Mouse (Mus musculus): ENCODE results near the gene Tcea2.

Tcea2 gene

DNA sequence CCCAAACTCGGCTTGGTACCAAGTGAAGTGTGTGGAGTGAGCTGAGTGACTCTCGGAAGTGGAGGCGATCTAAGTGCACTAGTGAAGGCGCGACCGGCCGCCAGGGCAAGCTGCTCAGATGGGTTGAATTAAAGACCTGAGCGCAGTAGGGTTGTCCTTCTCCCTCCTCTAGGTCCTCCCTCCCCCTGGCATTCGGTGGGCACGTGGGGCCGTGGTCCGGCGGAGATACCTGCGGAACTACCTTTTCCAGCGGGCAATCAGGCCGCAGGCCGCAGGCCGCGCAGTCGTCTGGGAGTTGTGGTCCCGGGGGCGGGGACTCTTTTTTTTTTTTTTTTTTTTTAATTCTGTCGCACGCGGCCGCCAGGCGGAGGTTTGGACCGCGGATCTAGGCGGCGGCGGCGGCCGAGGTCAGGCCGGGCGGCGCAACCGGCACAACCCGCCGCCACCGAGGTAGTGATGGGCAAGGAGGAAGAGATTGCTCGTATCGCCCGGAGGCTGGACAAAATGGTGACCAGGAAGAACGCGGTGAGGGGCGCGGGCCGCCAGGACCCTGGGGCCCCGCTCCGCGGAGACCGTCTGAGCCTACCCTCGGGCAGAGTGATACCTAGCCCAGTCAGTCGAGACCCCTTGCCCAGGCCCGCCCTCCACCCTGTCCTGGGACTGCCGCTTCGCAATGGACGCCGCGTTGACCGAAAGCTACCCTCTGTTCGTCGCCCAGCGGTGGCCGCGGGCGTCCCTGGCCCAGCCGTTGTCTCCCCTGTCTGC, at the start of gene Tcea2:
Gene Tcea2 (plus strand): TSS at position 360 of the 765 bp plus-strand sequence.
- DNase-seq, result peak; percentile 72

DNA sequence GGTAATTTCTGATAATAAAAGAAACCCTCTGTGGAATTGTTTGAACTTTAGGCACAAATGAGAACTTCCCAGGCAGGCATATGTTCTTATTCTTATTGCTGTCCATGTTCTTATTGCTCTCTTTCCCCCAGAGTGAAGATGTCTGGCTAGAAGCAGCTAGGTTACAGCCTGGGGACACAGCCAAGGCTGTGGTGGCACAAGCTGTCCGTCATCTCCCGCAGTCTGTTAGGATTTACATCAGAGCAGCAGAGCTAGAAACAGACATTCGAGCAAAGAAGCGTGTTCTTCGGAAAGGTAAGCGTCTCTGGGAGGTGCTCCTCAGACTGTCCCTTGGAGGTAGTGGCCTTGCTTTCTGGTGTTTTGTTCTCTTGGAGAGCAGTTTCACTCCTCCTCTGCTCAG, 47.5 kb upstream of the Tcea2 start:
- no peak for DNase-seq

GRCm38 (mm10) chr2:181635865-181636264, 44.2 kb upstream of the Tcea2 start:
- no peak for DNase-seq

DNA sequence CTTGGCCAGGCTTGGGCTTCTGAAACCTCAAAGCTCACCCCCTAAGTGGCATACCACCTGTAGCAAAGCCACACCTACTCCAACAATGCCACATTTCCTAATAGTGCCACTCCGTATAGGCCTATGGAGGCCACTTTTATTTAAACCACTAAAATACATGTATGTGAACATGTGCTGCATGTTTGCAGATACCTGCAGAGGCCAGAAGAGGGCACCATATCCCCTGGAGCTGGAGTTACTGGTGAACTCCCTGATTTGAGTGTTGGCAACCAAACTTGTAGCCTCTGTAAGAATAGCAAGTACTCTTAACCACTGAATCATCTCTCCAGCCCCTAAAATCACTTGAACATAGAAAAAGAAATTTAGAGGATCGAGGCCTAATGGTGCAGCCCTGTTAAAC, 35.7 kb upstream of the Tcea2 start:
- peak; percentile 42 for DNase-seq

- no peak for DNase-seq
Observed at GRCm38 (mm10) chr2:181645666-181646065, 34.4 kb upstream of the Tcea2 start.

DNA sequence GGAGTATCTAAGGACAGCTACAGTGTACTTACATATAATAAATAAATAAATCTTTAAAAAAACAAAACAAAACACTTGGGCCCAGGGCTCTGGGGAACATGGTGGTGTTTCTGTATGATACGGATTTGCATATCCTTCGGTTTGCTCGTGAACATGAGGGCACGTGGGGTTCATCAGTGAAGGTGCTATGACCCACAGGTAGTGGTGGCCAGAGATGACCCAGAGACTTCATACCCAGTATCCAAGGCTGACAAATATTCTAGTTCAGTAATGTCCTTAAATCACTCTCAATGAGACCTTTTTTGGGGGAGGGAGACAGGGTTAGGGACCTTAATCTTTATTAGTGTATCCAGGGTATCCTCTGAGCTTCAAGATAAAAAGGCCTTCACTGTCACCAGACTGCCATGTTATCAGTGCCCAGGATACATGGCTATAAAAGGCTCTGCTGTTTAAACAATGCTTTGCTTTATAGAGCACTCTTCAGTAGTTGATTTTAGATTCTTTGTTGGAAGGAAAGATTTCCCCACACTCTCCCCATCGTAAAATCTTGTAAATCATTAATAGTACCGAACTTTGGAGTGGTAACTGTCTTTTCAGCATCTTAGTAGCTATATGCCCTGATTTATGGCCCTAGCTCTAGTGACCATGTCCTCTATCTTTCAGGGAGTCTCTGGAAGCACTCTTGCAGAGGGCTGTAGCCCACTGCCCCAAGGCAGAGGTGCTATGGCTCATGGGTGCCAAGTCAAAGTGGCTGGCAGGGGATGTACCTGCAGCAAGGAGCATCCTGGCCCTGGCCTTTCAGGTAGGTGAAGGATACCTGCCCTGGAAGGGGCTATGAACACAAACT, 33.3 kb upstream of the Tcea2 start:
- DNase-seq, result no peak

DNA sequence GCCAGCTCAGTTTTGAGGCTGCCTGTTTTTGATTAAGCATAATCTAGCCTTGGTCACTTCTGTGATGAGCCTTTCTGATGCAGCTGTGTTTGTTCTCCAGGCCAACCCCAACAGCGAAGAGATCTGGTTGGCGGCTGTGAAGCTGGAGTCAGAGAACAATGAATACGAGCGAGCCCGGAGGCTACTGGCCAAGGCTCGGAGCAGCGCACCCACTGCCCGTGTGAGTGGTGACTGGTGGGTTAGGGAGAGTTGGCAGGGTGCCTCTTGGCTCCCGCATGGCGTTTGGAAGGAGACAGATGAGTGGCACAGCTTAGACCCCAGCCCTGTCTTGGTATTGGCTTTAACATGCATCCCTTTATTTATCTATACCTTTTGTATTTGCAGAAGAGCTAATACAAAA, 31.2 kb upstream of the Tcea2 start:
- DNase-seq, result no peak

GRCm38 (mm10) chr2:181653065-181653464, 27.0 kb upstream of the Tcea2 start:
- DNase-seq, result no peak

- DNase-seq, result no peak
Observed at GRCm38 (mm10) chr2:181653523-181653922, 26.6 kb upstream of the Tcea2 start.

DNA sequence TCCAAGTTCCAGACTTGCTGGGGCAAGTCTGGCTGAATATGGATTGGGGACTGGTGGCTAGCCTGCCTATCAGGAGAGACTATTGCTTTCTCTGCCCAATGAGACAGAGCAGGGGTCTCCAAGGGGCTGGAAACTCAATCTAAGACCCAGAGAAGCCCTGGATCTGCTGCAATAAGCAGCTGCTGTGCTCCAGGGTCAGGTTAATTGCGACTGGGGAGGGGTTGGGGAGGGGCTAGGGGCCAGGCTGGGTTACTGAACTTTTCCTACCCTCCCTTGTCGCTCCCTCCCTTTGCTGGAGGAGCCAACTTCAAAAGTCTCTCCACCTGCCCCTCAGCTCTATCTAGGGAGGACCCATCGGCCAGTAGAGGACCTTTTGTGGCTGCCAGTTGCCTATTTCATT, 23.4 kb upstream of the Tcea2 start, which contains the start of gene Gm29797:
Gene Gm29797 (plus strand): TSS at position 301 of the 400 bp plus-strand sequence.
- no peak for DNase-seq

DNA sequence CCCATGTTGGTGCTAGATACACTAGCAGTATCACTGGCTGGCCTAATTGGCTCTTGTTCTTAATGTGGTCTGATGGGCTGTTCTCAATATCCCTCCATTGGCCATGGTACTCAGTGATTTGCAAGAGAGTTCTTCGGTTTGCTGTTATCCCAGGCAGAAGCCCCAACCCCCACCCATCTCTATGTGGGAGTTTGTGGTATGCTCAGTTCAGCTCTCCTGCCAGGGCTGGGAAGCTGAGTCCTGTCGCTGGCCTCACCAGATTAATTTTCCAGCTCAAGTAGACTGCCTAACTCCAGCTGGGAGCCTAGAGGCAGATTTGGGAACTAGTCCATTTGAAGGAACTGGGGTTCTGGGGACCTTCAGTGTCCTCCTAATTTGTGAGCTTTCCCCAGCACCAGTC, 22.7 kb upstream of the Tcea2 start:
- no peak for DNase-seq

DNA sequence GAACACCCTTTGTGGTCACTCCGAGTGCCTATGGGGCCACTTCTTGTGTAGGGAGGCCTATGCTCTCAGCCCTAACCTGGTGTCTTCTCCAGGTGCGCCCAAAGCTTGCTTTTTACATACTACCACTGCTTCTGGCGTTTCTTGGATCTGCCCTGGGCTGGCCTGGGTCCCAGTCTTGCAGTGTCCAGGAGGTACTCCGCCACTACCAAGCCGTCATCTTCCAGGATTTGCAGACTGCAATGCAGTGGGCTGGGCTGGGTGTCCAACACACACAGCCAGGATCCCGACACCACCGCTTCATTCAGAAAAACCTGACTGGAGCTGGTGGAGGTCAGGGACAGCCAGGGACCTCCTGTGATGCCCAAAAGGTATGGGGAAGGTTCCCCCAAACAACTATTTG, 21.6 kb upstream of the Tcea2 start:
- DNase-seq, result no peak

- DNase-seq, result peak; percentile 70
Observed at GRCm38 (mm10) chr2:181658930-181659555, 21.1 kb upstream of the Tcea2 start.

GRCm38 (mm10) chr2:181659609-181660055, 20.5 kb upstream of the Tcea2 start:
- DNase-seq, result peak; percentile 91

DNA sequence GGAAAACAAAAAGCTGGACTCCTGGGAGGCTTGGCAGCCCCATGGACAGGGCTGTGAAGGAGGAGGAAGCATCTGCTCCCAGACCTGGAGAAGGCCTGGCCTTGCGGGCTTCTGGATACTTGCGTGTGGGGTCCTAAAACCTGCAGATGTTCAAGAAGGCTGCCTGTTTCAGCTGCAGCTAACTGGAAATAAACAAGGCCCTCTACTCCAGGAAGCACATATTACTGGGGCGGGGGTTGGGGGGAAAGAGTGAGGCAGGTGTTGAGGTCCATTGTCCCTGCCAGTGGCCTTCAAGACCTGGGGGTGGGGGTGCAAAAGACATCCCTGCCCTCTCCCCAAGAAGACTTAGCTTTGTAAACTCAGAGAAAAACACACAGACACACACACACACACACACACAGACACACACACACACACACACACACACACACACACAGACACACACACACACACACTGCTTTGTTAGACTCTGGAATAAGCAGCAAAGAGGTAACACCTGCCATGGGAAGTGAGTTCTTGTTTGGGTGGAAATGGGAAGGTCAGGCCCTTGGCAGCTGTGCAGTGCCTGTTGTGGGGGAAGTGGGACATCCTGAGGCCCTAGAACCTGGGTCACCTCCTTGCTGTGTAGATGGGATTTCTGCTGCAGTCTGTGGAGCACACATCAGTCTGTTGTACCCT, 17.4 kb upstream of the Tcea2 start:
- DNase-seq, result peak; percentile 32

- peak; percentile 77 for DNase-seq
Observed at GRCm38 (mm10) chr2:181663298-181663630, 16.8 kb upstream of the Tcea2 start.

GRCm38 (mm10) chr2:181670285-181670912, 9.7 kb upstream of the Tcea2 start:
- DNase-seq, result no peak

DNA sequence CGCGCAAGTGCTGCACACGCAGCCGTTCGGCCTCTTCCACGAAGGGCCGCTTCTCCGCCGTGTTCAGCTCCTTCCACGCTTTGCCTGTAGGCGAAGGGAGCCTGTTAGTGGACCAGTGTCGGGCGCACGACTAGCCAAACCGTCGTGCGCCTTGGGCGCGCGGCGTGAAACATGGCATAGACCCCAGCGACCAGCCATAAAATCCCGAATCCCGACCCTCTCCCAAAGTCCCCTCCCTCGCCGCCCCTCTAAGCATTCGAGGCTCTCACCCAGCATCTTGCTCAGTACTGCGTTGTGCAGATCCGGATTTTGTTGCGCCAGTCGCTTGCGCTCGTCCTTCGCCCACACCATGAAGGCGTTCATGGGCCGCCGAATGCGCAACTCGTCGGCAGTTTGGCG, 9.2 kb upstream of the Tcea2 start:
- no peak for DNase-seq

- DNase-seq, result peak; percentile 82
Observed at GRCm38 (mm10) chr2:181671326-181671725, 8.8 kb upstream of the Tcea2 start, which contains the start of gene Sox18. Gene Sox18 (minus strand): TSS chr2:181671640.

DNA sequence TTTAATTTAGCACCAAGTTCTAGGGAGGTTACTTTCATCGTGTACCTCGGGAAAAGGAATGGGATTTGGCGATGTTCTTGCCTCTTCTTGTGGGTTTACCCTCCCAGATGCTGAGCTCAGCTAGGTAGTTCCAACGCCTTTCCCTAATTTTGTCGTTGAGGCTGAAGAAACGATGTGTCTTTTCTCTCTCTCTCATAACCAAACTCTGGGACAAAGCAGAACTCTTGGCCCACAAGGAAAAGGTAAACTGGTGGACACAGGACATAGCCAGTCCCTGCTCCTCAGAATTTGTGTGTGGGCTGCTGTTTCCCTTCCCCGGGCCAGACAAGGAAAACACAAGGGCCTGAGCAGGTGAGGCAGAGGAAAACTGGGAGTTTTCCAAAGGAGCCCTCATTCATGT, 8.1 kb upstream of the Tcea2 start:
- DNase-seq, result no peak

- no peak for DNase-seq
Observed at GRCm38 (mm10) chr2:181673501-181673900, 6.6 kb upstream of the Tcea2 start.

DNA sequence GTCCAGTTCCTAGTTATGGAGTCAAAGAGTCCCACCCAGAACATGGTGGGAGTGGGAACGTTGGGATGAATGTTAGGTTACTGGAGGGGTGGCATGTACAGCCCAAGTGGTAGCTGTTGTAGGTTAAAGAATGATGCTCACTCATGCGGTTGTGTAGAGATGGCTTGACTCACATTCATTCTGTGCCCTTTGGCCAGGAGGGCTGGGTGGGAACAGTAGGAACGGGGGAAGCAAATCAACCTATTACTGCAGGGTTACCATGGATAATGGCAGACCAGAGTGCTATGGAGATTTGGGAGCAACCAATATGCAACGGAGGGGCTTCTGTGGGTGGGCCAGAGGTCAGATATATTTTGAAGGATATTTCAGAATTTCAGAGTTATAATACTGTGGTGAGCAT, 5.2 kb upstream of the Tcea2 start:
- no peak for DNase-seq
